Mouse (Mus musculus) embryonic fibroblast, embryonic 13.5 days (primary cell): ENCODE results near the gene Brpf3.

Experiments
- CTCF ChIP-seq: IDR thresholded peaks from 2 replicates; pipeline ENCODE4 v1.5.1; 2011; ENCODE audit warnings: mild to moderate bottlenecking, control low read depth, low read length, moderate library complexity, borderline replicate concordance; ENCODE audit not compliant: insufficient read depth
- POLR2A ChIP-seq: IDR thresholded peaks from 2 replicates; pipeline ENCODE4 v1.6.1; 2011; ENCODE audit warnings: low read depth, mild to moderate bottlenecking, control low read depth, low read length, moderate library complexity

- TF ChIP-seq POLR2A (no peak), CTCF (no peak)
Measured at GRCm38 (mm10) chr17:28883941-28884516, 83.1 kb downstream of the Brpf3 start.
